Mouse (Mus musculus) limb, embryonic 13.5 days (tissue): Measurements from ENCODE around the gene Slc38a9. TPM values are rescaled to one million over a fixed set of nuclear protein-coding genes. Genes with fewer than 3 reads are reported as not detected.
"Not testable (repeated sequence)": the region's sequence is repeated elsewhere in the genome, so short reads cannot be mapped to it uniquely, and the experiment has no call there.

Source experiments
- ATAC-seq: fragments of 200-750 bp; cut with Nextera tagmentation; 2 replicates; pipeline ENCODE4 v1.8.0; 2017; ENCODE audit warnings: low read depth, moderate number of reproducible peaks, moderate TSS enrichment; ENCODE audit not compliant: low FRiP score
- H3K27ac ChIP-seq: fragments of 300-500 bp; sonication (generic); 2 replicates; pipeline ENCODE4 v1.5.1; 2015; ENCODE audit warnings: inconsistent platforms, mild to moderate bottlenecking, moderate library complexity
- H3K27me3 ChIP-seq: fragments of 300-500 bp; sonication (generic); 2 replicates; pipeline ENCODE4 v1.6.1; 2015; ENCODE audit warnings: mild to moderate bottlenecking, inconsistent platforms
- H3K36me3 ChIP-seq: fragments of 300-500 bp; sonication (generic); 2 replicates; pipeline ENCODE4 v1.6.1; 2015; ENCODE audit warnings: inconsistent platforms, mild to moderate bottlenecking, moderate library complexity
- H3K4me1 ChIP-seq: fragments of 300-500 bp; sonication (generic); 2 replicates; pipeline ENCODE4 v1.6.1; 2015; ENCODE audit warnings: inconsistent platforms
- H3K4me2 ChIP-seq: fragments of 300-500 bp; sonication (generic); replicated peaks from 2 replicates; pipeline ENCODE4 v1.6.1; 2015; ENCODE audit warnings: inconsistent platforms, mild to moderate bottlenecking, moderate library complexity
- H3K4me3 ChIP-seq: fragments of 300-500 bp; sonication (generic); 2 replicates; pipeline ENCODE4 v1.5.1; 2015; ENCODE audit warnings: moderate library complexity, mild to moderate bottlenecking, inconsistent platforms
- H3K9ac ChIP-seq: fragments of 300-500 bp; sonication (generic); 2 replicates; pipeline ENCODE4 v1.6.1; 2015; ENCODE audit warnings: mild to moderate bottlenecking, inconsistent platforms
- H3K9me3 ChIP-seq: fragments of 300-500 bp; sonication (generic); 2 replicates; pipeline ENCODE4 v1.6.1; 2016; ENCODE audit warnings: inconsistent platforms
- WGBS: fragments of 180-500 bp; shearing (Covaris S2); methylation state at CpG from one replicate; pipeline ENCODE4 v1.1.7; 2015; 5-methylcytosine and 5-hydroxymethylcytosine counted together
- polyA plus RNA-seq: library from polyadenylated mRNA; unstranded; fragments of >200 nt; fragmentation: Nextera tagmentation; extraction: Ambion mirVana; gene quantifications from 2 replicates; pipeline ENCODE4 v1.2.1, GENCODE M21; 2015

Slc38a9 gene
- polyA plus RNA-seq, 1 experiment from 2014 or later = 17.8 TPM

DNA sequence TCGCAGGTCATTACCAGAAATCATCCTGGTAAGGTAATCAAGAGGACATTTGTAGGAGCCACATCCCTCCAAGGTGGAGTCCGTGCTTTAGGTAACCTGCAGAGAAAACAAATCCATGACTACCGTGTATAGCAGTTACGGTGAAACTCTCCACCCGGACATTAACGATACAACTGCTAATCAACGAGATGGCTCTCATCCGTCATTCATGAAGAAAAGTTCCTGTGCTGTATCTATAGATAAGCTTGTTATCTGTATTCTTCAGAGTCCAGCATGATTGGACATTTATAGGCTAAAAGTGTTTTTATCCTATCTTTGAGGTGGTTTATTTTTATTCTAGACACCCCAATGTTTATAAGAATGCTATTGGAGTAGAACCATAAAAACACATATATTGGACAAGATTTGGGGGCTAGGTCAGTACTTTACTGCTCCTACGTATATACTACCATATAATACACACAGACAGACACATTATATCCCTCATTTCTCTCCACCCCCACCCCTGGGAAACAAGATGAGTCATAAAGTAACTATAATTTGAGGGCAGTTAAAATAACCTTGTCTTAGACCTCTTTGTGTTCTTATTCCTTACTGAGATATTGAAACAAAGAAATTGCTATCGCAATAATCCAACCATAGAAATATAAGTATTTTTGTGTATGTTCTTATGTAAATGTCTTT lies 32.5 kb downstream of the Slc38a9 start:
- no peaks in the 10 kb centered on the region for H3K27me3 ChIP-seq
- H3K9ac ChIP-seq = no peak overlapping the region
- no peak overlapping the region for H3K4me3 ChIP-seq
- no peak for ATAC-seq
- H3K27ac ChIP-seq = no peak overlapping the region
- H3K4me1 ChIP-seq = no peaks in the 10 kb centered on the region
- H3K4me2 ChIP-seq = no peak overlapping the region
- WGBS = 90% methylated on average over 10 of the region's 10 CpGs
- peaks cover 5% of the 10 kb centered on the region; the same call in 1 of the 2 replicates for H3K9me3 ChIP-seq
- H3K36me3 ChIP-seq = peaks cover 10% of the 10 kb centered on the region

DNA sequence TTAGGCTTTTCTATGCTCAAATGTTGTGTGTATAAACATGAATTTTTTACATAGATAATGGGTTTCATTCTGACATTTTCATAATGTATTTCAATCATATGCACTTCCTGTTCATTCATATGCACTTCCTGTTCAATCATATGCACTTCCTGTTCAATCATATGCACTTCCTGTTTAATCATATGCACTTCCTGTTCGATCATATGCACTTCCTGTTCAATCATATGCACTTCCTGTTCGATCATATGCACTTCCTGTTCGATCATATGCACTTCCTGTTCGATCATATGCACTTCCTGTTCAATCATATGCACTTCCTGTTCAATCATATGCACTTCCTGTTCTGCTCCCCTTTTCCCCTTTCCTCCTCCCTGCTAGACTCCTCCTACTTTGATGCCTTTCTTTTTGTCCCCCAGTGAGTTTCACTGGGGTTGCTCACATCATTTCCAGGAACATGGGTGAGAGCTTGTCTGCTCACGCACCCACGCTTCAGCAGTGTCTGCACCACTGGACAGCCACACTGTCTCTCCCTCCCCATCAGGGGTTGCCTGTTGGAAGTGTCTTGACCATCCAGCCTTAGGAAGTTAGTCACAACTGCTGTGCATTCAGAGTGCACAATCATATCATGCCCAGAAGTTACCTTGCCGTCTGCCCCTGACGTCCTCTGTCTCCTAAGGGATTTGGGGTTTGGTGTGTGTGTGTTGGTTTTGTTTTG lies 35.1 kb downstream of the Slc38a9 start:
- peaks cover 5% of the 10 kb centered on the region; the same call in 1 of the 2 replicates for H3K9me3 ChIP-seq
- H3K4me1 ChIP-seq = no peaks in the 10 kb centered on the region
- no peak overlapping the region for H3K4me2 ChIP-seq
- peaks cover 19% of the 10 kb centered on the region for H3K36me3 ChIP-seq
- no peak overlapping the region for H3K9ac ChIP-seq
- no peaks in the 10 kb centered on the region for H3K27me3 ChIP-seq
- H3K27ac ChIP-seq = no peak overlapping the region
- no peak for ATAC-seq
- no peak overlapping the region for H3K4me3 ChIP-seq
- 93% methylated on average over 8 of the region's 8 CpGs for WGBS

DNA sequence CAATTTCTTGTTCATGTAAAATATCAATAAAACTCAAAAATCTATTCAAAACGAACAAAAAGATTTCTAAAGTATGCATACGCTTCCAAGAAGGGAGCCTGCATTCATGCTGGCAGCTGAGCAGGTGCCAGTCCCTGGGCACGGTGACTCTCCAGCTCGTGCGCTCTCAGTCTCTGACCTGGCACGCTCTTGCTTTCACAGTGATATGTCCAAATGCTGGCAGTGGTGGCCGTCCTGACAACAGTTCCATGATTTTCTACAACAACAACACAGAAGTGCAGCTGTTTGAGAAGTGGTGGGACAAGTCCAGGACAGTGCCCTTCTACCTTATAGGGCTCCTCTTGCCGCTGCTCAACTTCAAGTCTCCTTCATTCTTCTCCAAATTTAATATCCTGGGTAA lies 40.7 kb downstream of the Slc38a9 start:
- Histone ChIP-seq H3K4me3 (no peak overlapping the region), H3K9ac (no peak overlapping the region), H3K36me3 (peaks cover 17% of the 10 kb centered on the region), H3K4me2 (no peak overlapping the region), H3K9me3 (no peaks in the 10 kb centered on the region), H3K4me1 (no peaks in the 10 kb centered on the region), H3K27ac (no peak overlapping the region), H3K27me3 (no peaks in the 10 kb centered on the region)
- ATAC-seq = no peak
- 87% methylated on average over 8 of the region's 8 CpGs for WGBS

DNA sequence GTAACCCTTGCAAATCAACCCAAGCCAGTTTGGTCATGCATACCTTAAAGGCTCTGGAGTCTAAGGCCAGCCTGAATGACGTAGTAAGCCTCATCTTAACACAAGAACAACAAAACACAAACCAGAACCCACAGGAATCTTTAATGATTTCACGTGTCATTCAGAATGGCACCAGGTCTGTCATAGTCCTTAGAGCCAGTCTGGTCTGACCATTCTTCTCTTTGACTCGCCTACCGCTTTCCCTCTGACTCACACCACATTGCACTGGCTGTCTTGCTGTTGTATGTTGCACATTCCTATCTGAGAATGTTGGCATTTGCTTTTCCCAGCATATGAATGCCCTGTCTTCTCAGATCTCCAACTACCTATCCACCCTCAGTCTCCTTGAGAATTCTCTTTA lies 45.8 kb downstream of the Slc38a9 start:
- Histone ChIP-seq H3K9ac (no peak overlapping the region), H3K4me2 (no peak overlapping the region), H3K27me3 (no peaks in the 10 kb centered on the region), H3K36me3 (peaks cover 8% of the 10 kb centered on the region; the same call in 1 of the 2 replicates), H3K27ac (no peak overlapping the region), H3K4me3 (no peak overlapping the region), H3K9me3 (no peaks in the 10 kb centered on the region), H3K4me1 (no peaks in the 10 kb centered on the region)
- no peak for ATAC-seq
- 89% methylated on average over 4 of the region's 4 CpGs for WGBS

DNA sequence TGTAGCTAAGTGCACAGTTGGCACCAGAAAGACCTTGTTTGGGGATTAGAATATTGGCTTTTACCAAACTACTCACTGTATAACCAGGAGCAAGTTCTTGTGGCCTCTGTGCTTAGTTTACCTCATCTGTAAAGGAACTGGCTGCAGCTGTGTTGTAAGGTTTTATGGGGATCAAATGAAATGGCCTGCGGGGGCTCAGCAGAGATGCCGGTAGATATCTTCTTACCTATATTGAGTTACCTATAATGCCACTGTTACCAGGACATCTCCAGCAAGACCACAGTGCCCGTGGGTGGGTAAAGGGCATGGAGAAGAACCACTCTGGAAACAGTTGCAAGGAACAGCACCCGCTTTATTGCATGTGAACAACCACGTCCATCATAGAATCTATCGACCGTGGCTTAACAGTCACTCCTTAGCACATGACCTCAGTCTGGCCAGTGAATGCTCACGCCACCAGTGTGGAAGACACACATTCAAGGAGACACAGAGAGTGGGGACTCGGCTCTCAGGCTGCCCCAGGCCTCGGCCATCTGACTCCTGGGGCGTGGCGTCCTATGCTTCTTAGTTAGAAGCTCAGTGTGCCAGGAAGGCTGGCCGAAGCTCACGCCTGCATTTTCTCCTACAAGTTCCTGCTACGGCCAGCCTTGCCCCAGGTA lies 59.7 kb downstream of the Slc38a9 start:
- Histone ChIP-seq H3K9ac (no peak overlapping the region), H3K4me1 (peaks cover 24% of the 10 kb centered on the region), H3K36me3 (no peaks in the 10 kb centered on the region), H3K4me2 (no peak overlapping the region), H3K4me3 (no peak overlapping the region), H3K27ac (no peak overlapping the region), H3K27me3 (no peaks in the 10 kb centered on the region), H3K9me3 (no peaks in the 10 kb centered on the region)
- WGBS = 77% methylated on average over 15 of the region's 15 CpGs
- ATAC-seq = no peak

DNA sequence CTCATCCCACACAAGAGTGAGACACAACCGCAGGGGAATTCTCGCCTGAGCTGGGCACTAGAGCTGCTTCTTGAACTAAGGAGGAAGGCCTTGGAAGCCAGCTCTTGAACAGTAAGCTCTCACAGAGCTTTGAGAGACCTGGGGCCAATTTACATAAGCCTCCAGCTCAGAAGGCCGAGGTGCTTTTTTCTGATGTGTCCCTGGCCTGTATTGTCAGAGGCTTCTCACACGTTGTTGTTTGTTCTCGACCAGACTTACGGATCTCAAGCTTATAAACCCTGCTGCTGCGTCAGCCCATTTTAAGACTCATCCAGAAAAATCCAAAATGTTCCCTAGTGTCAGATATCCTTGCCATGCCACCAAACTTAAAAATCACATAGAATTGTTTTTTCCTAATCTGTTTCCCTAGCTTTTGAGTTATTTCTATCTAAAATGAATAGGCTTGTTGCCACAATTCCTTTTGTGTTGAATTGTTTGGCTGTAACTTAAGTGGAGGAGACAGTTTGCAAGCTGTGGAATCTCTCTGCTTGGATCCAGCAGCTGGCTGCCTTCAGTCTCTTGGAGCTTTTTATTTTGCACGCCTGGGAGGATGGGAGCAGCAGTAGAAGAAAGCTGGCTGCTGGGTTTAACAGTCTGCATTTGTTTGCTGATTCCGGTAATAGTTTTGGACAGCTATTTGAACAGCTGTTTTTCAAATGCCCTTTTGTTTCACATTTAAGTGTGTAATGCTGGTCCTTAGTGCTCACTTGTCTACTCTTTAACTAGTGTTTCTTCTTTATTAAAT lies 61.6 kb downstream of the Slc38a9 start:
- ATAC-seq = peak; percentile 73; the same call in 1 of the 2 replicates
- Histone ChIP-seq H3K27me3 (no peaks in the 10 kb centered on the region), H3K4me1 (peaks cover 24% of the 10 kb centered on the region), H3K27ac (peak overlapping the region; percentile 63; the same call in 1 of the 2 replicates), H3K9ac (no peak overlapping the region), H3K36me3 (no peaks in the 10 kb centered on the region), H3K4me3 (no peak overlapping the region), H3K4me2 (no peak overlapping the region), H3K9me3 (no peaks in the 10 kb centered on the region)
- 43% methylated on average over 9 of the region's 9 CpGs for WGBS

GRCm38 (mm10) chr13:112724260-112724659 lies 63.7 kb downstream of the Slc38a9 start:
- not testable (repeated sequence) for H3K9me3 ChIP-seq, H3K4me3 ChIP-seq, H3K27ac ChIP-seq, H3K36me3 ChIP-seq, H3K27me3 ChIP-seq, H3K9ac ChIP-seq, H3K4me2 ChIP-seq, ATAC-seq
- peaks cover 24% of the 10 kb centered on the region for H3K4me1 ChIP-seq

GRCm38 (mm10) chr13:112726002-112726401 lies 65.5 kb downstream of the Slc38a9 start:
- H3K27me3 ChIP-seq = no peaks in the 10 kb centered on the region

GRCm38 (mm10) chr13:112733311-112733710 lies 72.8 kb downstream of the Slc38a9 start:
- no peak overlapping the region for H3K9ac ChIP-seq
- H3K4me1 ChIP-seq = peaks cover 17% of the 10 kb centered on the region
- no peak overlapping the region; the same call in 1 of the 2 replicates for H3K27ac ChIP-seq
- H3K27me3 ChIP-seq = no peaks in the 10 kb centered on the region
- ATAC-seq = no peak
- no peak overlapping the region for H3K4me3 ChIP-seq
- H3K9me3 ChIP-seq = no peaks in the 10 kb centered on the region
- 82% methylated on average over 12 of the region's 12 CpGs for WGBS
- H3K36me3 ChIP-seq = peaks cover 6% of the 10 kb centered on the region; the same call in 1 of the 2 replicates
- H3K4me2 ChIP-seq = no peak overlapping the region

More at GRCm38 (mm10) chr13:112726002-112726401, 65.5 kb downstream of the Slc38a9 start:
- Histone ChIP-seq H3K4me1 (peaks cover 14% of the 10 kb centered on the region), H3K9me3 (no peaks in the 10 kb centered on the region), H3K4me3 (no peak overlapping the region), H3K27ac (no peak overlapping the region), H3K36me3 (no peaks in the 10 kb centered on the region), H3K9ac (no peak overlapping the region), H3K4me2 (no peak overlapping the region)
- ATAC-seq = no peak
- 86% methylated on average over 3 of the region's 3 CpGs for WGBS

GRCm38 (mm10) chr13:112734906-112735713 lies 74.6 kb downstream of the Slc38a9 start:
- no peak overlapping the region for H3K4me3 ChIP-seq
- H3K27me3 ChIP-seq = no peaks in the 10 kb centered on the region
- 66% methylated on average over 14 of the region's 14 CpGs for WGBS
- peaks cover 6% of the 10 kb centered on the region; the same call in 1 of the 2 replicates for H3K36me3 ChIP-seq
- no peak overlapping the region for H3K4me2 ChIP-seq
- H3K9me3 ChIP-seq = no peaks in the 10 kb centered on the region
- no peak for ATAC-seq
- no peak overlapping the region for H3K9ac ChIP-seq
- H3K27ac ChIP-seq = no peak overlapping the region; the same call in 1 of the 2 replicates
- H3K4me1 ChIP-seq = peaks cover 17% of the 10 kb centered on the region

GRCm38 (mm10) chr13:112736407-112736806 lies 75.9 kb downstream of the Slc38a9 start:
- no peak overlapping the region for H3K4me3 ChIP-seq
- WGBS = 82% methylated on average over 10 of the region's 10 CpGs
- no peak overlapping the region for H3K4me2 ChIP-seq
- no peak overlapping the region for H3K27ac ChIP-seq
- H3K9me3 ChIP-seq = no peaks in the 10 kb centered on the region
- H3K9ac ChIP-seq = no peak overlapping the region
- peaks cover 5% of the 10 kb centered on the region; the same call in 1 of the 2 replicates for H3K36me3 ChIP-seq
- H3K4me1 ChIP-seq = peaks cover 17% of the 10 kb centered on the region
- no peaks in the 10 kb centered on the region for H3K27me3 ChIP-seq
- no peak for ATAC-seq
